Mouse (Mus musculus): ENCODE data around the gene Dennd2c.

The Dennd2c gene

GRCm38 (mm10) chr3:103102454-103103390, at the start of gene Dennd2c:
Gene Dennd2c (plus strand): TSS chr3:103102604.
- DNase-seq (ENCODE audit: low spot score in 2 of 2) = peak; percentile 67 to 76

- DNase-seq (ENCODE audit: low spot score in 2 of 2) = no peak
These were observed 46.3 kb upstream of the Dennd2c start for GRCm38 (mm10) chr3:103056016-103056595.

- no peak for DNase-seq (ENCODE audit: low spot score in 2 of 2)
These were observed 44.7 kb upstream of the Dennd2c start for GRCm38 (mm10) chr3:103057752-103058151.

GRCm38 (mm10) chr3:103058207-103059157, 43.9 kb upstream of the Dennd2c start, which contains the start of gene Nras:
Gene Nras (plus strand): TSS chr3:103058285.
- peak; percentile 83 to 88 for DNase-seq (ENCODE audit: low spot score in 2 of 2)

GRCm38 (mm10) chr3:103066927-103067326, 35.5 kb upstream of the Dennd2c start:
- DNase-seq (ENCODE audit: low spot score in 2 of 2) = no peak

GRCm38 (mm10) chr3:103068971-103069370, 33.4 kb upstream of the Dennd2c start:
- no peak for DNase-seq (ENCODE audit: low spot score in 2 of 2)

- no peak for DNase-seq (ENCODE audit: low spot score in 2 of 2)
These were observed 28.6 kb upstream of the Dennd2c start, which contains the start of gene Ampd1 for GRCm38 (mm10) chr3:103073771-103074170. Gene Ampd1 (plus strand): TSS chr3:103074014.

GRCm38 (mm10) chr3:103075871-103076270, 26.5 kb upstream of the Dennd2c start:
- no peak for DNase-seq (ENCODE audit: low spot score in 2 of 2)

- DNase-seq (ENCODE audit: low spot score in 2 of 2) = no peak
These were observed 25.9 kb upstream of the Dennd2c start for GRCm38 (mm10) chr3:103076476-103076875.

- DNase-seq (ENCODE audit: low spot score in 2 of 2) = no peak
These were observed 23.1 kb upstream of the Dennd2c start for GRCm38 (mm10) chr3:103079301-103079700.

- DNase-seq (ENCODE audit: low spot score in 2 of 2) = no peak
These were observed 21.4 kb upstream of the Dennd2c start for GRCm38 (mm10) chr3:103081051-103081450.

- no peak for DNase-seq (ENCODE audit: low spot score in 2 of 2)
These were observed 20.4 kb upstream of the Dennd2c start for GRCm38 (mm10) chr3:103081861-103082453.

GRCm38 (mm10) chr3:103082761-103083160, 19.6 kb upstream of the Dennd2c start:
- DNase-seq (ENCODE audit: low spot score in 2 of 2) = no peak

- no peak for DNase-seq (ENCODE audit: low spot score in 2 of 2)
These were observed 16.4 kb upstream of the Dennd2c start for GRCm38 (mm10) chr3:103085986-103086385.

GRCm38 (mm10) chr3:103091753-103092152, 10.7 kb upstream of the Dennd2c start:
- no peak for DNase-seq (ENCODE audit: low spot score in 2 of 2)

- no peak for DNase-seq (ENCODE audit: low spot score in 2 of 2)
These were observed 3.7 kb upstream of the Dennd2c start for GRCm38 (mm10) chr3:103098662-103099061.

GRCm38 (mm10) chr3:103099667-103100066, 2.7 kb upstream of the Dennd2c start:
- DNase-seq (ENCODE audit: low spot score in 2 of 2) = no peak

- DNase-seq (ENCODE audit: low spot score in 2 of 2) = no peak
These were observed 1.7 kb upstream of the Dennd2c start for GRCm38 (mm10) chr3:103100735-103101134.

- DNase-seq (ENCODE audit: low spot score in 2 of 2) = no peak
These were observed 1.2 kb upstream of the Dennd2c start for GRCm38 (mm10) chr3:103101194-103101593.

- no peak for DNase-seq (ENCODE audit: low spot score in 2 of 2)
These were observed 495 bp upstream of the Dennd2c start for GRCm38 (mm10) chr3:103101909-103102308.

- no peak for DNase-seq (ENCODE audit: low spot score in 2 of 2)
These were observed 5.3 kb downstream of the Dennd2c start for GRCm38 (mm10) chr3:103107565-103108240.
